Mouse (Mus musculus) CH12.LX (cell line): ENCODE data around the gene Mras.

Experiments used
- CHD1 ChIP-seq: IDR thresholded peaks from 2 replicates; pipeline ENCODE4 v1.6.1; 2012; ENCODE audit warnings: low read depth, low read length, improper control_type of control experiment, inconsistent platforms
- CTCF ChIP-seq, 2 experiments: IDR thresholded peaks in 1 of 2; conservative IDR thresholded peaks in 1 of 2; 2 replicates each; pipeline ENCODE4 v1.5.1; 2011 to 2012; ENCODE audit warnings: low read depth in 2 of 2, low read length in 2 of 2, improper control_type of control experiment in 1 of 2, inconsistent platforms in 1 of 2, mild to moderate bottlenecking in 1 of 2, moderate library complexity in 1 of 2
- EP300 ChIP-seq: IDR thresholded peaks from 2 replicates; pipeline ENCODE4 v1.6.1; 2011; ENCODE audit warnings: low read length, improper control_type of control experiment
- ETS1 ChIP-seq: conservative IDR thresholded peaks from 2 replicates; pipeline ENCODE4 v1.6.1; 2012; ENCODE audit warnings: low read depth, mild to moderate bottlenecking, inconsistent platforms, low read length, improper control_type of control experiment, moderate library complexity
- JUN ChIP-seq: IDR thresholded peaks from 2 replicates; pipeline ENCODE4 v1.6.1; 2011; ENCODE audit warnings: low read depth, mild to moderate bottlenecking, low read length, improper control_type of control experiment, moderate library complexity; ENCODE audit not compliant: insufficient read depth
- JUND ChIP-seq: conservative IDR thresholded peaks from 2 replicates; pipeline ENCODE4 v1.6.1; 2011; ENCODE audit warnings: low read depth, low read length, improper control_type of control experiment
- MAFK ChIP-seq: IDR thresholded peaks from 2 replicates; pipeline ENCODE4 v1.6.1; 2011; ENCODE audit warnings: low read length, improper control_type of control experiment; ENCODE audit not compliant: insufficient replicate concordance
- MAX ChIP-seq: IDR thresholded peaks from 2 replicates; pipeline ENCODE4 v1.6.1; 2011; ENCODE audit warnings: low read length, improper control_type of control experiment
- MAZ ChIP-seq: IDR thresholded peaks from 2 replicates; pipeline ENCODE4 v1.6.1; 2012; ENCODE audit warnings: low read depth, mild to moderate bottlenecking, inconsistent platforms, low read length, improper control_type of control experiment, moderate library complexity
- ZC3H11A ChIP-seq: IDR thresholded peaks from 2 replicates; pipeline ENCODE4 v1.6.1; 2012; ENCODE audit warnings: low read depth, mild to moderate bottlenecking, inconsistent platforms, low read length, improper control_type of control experiment
- ZKSCAN1 ChIP-seq: IDR thresholded peaks from 2 replicates; pipeline ENCODE4 v1.6.1; 2012; ENCODE audit warnings: low read depth, inconsistent platforms, low read length, improper control_type of control experiment, borderline replicate concordance

GRCm38 (mm10) chr9:99354796-99355195 is 82.4 kb downstream of the Mras start:
- TF ChIP-seq MAFK: no peak
- no peak for TF ChIP-seq ZKSCAN1
- no peak for TF ChIP-seq CTCF (conservative IDR thresholded peaks at IDR 0.05 in 1 of 2, IDR thresholded peaks at IDR 0.05 in 1 of 2; ENCODE audit: low read depth in 2 of 2, low read length in 2 of 2)
- TF ChIP-seq CHD1: no peak
- no peak for TF ChIP-seq JUN
- TF ChIP-seq ETS1: no peak
- TF ChIP-seq EP300: no peak
- TF ChIP-seq MAX: no peak
- TF ChIP-seq MAZ: no peak
- TF ChIP-seq ZC3H11A: no peak
- no peak for TF ChIP-seq JUND
